Mouse (Mus musculus) stomach, embryonic 15.5 days (tissue): ENCODE results near the gene Nedd4. TPM values are rescaled to one million over a fixed set of nuclear protein-coding genes. Genes with fewer than 3 reads are reported as not detected.
"Not testable (repeated sequence)": the region's sequence is repeated elsewhere in the genome, so short reads cannot be mapped to it uniquely, and the experiment has no call there.

ENCODE experiments used
- ATAC-seq: fragments of 200-750 bp; cut with Nextera tagmentation; 2 replicates; pipeline ENCODE4 v1.8.0; 2017; ENCODE audit warnings: low read depth, moderate number of reproducible peaks, moderate TSS enrichment; ENCODE audit not compliant: insufficient read depth, low FRiP score
- H3K27ac ChIP-seq: fragments of 300-500 bp; sonication (generic); 2 replicates; pipeline ENCODE4 v1.5.1; 2015; ENCODE audit warnings: mild to moderate bottlenecking, inconsistent platforms
- H3K27me3 ChIP-seq: fragments of 300-500 bp; sonication (generic); replicated peaks from 2 replicates; pipeline ENCODE4 v1.6.1; 2015; ENCODE audit warnings: inconsistent platforms
- H3K36me3 ChIP-seq: fragments of 300-500 bp; sonication (generic); 2 replicates; pipeline ENCODE4 v1.6.1; 2015; ENCODE audit warnings: inconsistent platforms
- H3K4me1 ChIP-seq: fragments of 300-500 bp; sonication (generic); 2 replicates; pipeline ENCODE4 v1.6.1; 2015; ENCODE audit warnings: inconsistent platforms
- H3K4me2 ChIP-seq: fragments of 300-500 bp; sonication (generic); 2 replicates; pipeline ENCODE4 v1.6.1; 2015; ENCODE audit warnings: mild to moderate bottlenecking, inconsistent platforms
- H3K4me3 ChIP-seq: fragments of 300-500 bp; sonication (generic); replicated peaks from 2 replicates; pipeline ENCODE4 v1.5.1; 2015; ENCODE audit warnings: inconsistent platforms
- H3K9ac ChIP-seq: fragments of 300-500 bp; sonication (generic); 2 replicates; pipeline ENCODE4 v1.6.1; 2015; ENCODE audit warnings: inconsistent platforms
- H3K9me3 ChIP-seq: fragments of 300-500 bp; sonication (generic); 2 replicates; pipeline ENCODE4 v1.6.1; 2016; ENCODE audit warnings: inconsistent platforms
- WGBS: fragments of 180-500 bp; shearing (Covaris S2); methylation state at CpG from one replicate; pipeline ENCODE4 v1.1.7; 2015; 5-methylcytosine and 5-hydroxymethylcytosine counted together
- polyA plus RNA-seq: library from polyadenylated mRNA; unstranded; fragments of >200 nt; fragmentation: Nextera tagmentation; extraction: Ambion mirVana; gene quantifications from 2 replicates; pipeline ENCODE4 v1.2.1, GENCODE M21; 2015

The Nedd4 gene
- polyA plus RNA-seq, 1 experiment from 2014 or later: 502 TPM

DNA sequence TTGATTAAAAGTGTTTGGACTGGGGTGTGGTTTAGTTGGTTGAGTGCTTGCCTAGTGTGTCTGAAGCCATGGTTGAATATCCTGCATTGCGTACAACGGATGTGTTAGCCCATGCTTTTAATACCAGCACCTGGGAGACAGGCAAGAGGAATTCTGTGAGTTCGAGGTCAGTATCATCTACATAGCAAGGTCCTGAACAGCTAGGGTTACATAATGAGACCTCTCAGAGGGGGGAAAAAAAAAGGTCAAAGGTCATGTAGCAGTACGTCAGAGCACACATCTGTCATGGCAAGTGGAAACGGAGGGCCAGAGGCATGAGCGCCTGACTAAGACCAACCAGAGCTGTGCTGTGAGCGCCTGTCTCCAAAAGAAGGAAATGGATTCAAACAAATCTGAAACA is 3.4 kb downstream of the Nedd4 start:
- WGBS: 34% methylated on average over 7 of the region's 7 CpGs
- peaks cover 37% of the 10 kb centered on the region for H3K4me1 ChIP-seq
- H3K27me3 ChIP-seq: no peaks in the 10 kb centered on the region
- peak overlapping the region; percentile 88 for H3K4me3 ChIP-seq
- no peak for ATAC-seq
- no peak overlapping the region for H3K27ac ChIP-seq
- peaks cover 25% of the 10 kb centered on the region; the same call in 1 of the 2 replicates for H3K36me3 ChIP-seq
- H3K9me3 ChIP-seq: no peaks in the 10 kb centered on the region
- H3K4me2 ChIP-seq: peak overlapping the region; percentile 81
- no peak overlapping the region for H3K9ac ChIP-seq

DNA sequence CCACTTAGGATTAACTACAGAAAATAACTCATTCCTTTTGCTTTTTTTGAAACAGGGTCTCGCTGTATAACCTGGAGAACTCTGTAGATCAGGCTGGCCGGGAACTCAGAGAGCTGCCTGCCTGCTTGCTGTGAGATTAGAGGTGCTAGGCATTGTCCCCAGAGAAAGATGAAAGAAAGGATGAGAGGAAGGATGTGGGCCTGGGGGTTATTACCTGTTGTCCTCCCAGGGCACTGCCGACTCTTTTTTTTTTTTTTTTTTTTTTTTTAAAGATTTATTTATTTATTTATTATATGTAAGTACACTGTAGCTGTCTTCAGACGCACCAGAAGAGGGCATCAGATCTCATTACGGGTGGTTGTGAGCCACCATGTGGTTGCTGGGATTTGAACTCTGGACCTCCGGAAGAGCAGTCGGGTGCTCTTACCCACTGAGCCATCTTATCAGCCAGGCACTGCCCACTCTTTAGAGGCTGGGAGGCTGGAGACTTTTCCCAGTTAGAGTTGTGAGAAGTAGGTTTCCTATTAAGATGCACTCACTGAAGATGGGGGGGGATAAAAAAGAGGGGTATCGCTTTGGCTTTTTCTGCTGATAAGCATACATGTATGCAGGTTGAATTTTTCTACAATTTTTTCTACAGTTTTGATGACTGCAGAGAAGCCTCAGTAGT is 4.3 kb downstream of the Nedd4 start:
- H3K27ac ChIP-seq: not testable (repeated sequence)
- peaks cover 29% of the 10 kb centered on the region for H3K36me3 ChIP-seq

DNA sequence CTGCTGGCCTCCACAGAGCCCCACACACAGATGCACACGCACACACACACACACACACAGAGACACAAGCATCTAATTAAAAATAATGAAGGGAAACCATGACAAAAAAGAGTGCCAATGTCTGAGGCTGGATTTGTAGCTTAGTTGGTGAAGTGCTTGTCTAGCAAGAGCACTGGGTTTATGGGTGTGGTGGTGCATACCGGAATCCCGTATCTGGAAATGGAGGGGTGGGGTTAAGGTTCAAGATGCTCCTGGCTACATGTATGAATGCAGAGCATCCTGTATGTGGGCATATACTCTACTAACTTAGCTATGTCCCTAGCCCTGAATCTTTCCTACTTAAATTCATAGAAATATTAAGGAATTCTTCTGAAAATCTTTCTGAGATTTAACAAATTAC is 5.0 kb downstream of the Nedd4 start:
- Histone ChIP-seq H3K27ac (no peak overlapping the region), H3K9ac (no peak overlapping the region), H3K27me3 (no peaks in the 10 kb centered on the region), H3K4me2 (no peak overlapping the region), H3K9me3 (no peaks in the 10 kb centered on the region), H3K4me1 (peaks cover 37% of the 10 kb centered on the region), H3K4me3 (no peak overlapping the region), H3K36me3 (peaks cover 34% of the 10 kb centered on the region)
- WGBS: 67% methylated on average over 3 of the region's 3 CpGs
- no peak for ATAC-seq

More for the DNA sequence above, 4.3 kb downstream of the Nedd4 start:
- not testable (repeated sequence) for ATAC-seq, H3K4me3 ChIP-seq, H3K4me2 ChIP-seq, H3K9me3 ChIP-seq, H3K9ac ChIP-seq, H3K27me3 ChIP-seq
- H3K4me1 ChIP-seq: peaks cover 37% of the 10 kb centered on the region
- 79% methylated on average over 8 of the region's 8 CpGs for WGBS

DNA sequence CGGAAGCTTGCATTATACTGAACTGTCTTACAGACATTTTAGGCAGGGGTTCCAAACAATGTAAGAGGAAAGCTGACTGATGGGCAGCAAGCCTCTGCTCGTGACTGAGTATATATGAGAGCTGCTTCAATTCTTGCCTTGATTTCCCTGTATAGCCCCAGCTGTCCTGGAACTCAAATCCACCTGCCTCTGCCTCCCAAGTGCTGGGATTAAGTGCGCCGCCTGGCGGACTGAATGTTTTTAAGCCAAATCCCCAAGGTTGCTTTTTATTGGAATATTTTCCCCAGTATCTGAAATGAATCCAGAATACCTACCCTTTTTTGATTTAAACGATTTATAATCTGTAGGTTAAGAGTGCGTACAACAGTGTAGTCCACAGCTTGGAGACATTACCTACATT is 7.2 kb downstream of the Nedd4 start:
- no peaks in the 10 kb centered on the region for H3K9me3 ChIP-seq
- H3K4me2 ChIP-seq: no peak overlapping the region
- peaks cover 29% of the 10 kb centered on the region for H3K4me1 ChIP-seq
- WGBS: 84% methylated on average over 7 of the region's 7 CpGs
- ATAC-seq: no peak
- H3K27me3 ChIP-seq: no peaks in the 10 kb centered on the region
- no peak overlapping the region for H3K4me3 ChIP-seq
- peaks cover 50% of the 10 kb centered on the region for H3K36me3 ChIP-seq
- H3K27ac ChIP-seq: no peak overlapping the region
- H3K9ac ChIP-seq: no peak overlapping the region

DNA sequence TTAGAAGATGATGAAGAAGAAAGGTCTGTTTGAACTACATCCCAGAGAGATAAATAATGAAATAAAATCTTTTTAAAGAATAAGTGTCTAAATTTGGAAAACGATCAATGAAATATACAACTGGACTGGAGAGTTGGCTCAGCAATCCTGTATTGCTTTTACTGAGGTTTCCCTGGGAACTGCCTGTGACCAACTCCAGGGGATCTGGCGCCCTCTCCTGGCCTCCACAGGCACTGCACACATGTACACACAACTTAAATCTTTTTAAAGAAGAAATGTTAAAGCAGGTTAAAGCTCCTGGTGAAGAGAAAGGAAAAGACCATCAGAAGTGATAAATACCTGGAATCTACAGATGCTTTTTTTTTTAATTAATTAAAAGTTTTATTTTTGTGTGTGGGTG is 10.2 kb downstream of the Nedd4 start:
- ATAC-seq: no peak
- Histone ChIP-seq H3K27me3 (no peaks in the 10 kb centered on the region), H3K4me1 (peaks cover 7% of the 10 kb centered on the region; the same call in 1 of the 2 replicates), H3K9ac (no peak overlapping the region), H3K4me3 (no peak overlapping the region), H3K36me3 (peaks cover 59% of the 10 kb centered on the region), H3K27ac (no peak overlapping the region), H3K4me2 (no peak overlapping the region), H3K9me3 (no peaks in the 10 kb centered on the region)
- 28% methylated on average over 2 of the region's 2 CpGs for WGBS

DNA sequence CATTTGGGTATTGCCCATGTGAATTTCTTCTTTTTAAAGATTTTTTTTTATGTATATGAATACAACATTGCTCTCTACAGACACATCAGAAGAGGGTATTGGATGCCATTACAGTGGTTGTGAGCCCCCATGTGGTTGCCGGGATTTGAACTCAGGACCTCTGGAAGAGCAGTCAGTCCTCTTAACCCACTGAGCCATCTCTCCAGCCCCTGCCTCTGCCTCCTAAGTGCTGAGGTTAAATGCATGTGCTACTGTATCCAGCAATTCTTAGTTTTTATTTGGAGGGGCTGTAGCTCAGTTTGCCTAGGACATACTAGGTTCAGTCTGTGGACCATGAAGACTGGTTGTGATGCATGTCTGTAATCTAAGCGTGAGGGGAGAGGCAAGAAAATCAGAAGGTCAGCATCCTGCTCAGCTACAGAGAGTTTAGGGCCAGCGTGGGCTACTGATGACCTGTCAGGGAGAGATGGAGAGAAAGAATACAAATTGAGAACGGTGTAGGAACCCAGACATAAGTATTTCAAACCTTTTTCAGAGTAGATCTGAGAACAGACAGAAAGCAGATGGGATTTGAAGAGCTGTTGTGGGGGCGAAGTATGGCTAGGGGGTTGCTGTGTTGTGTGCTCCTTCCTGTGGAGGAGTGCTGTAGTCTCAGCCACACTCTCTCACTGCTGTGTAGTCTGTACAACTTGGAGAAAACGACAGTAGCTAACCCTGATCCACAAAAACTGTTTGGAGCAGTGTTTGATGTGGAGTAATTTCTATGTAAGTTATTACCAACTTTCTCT is 13.0 kb downstream of the Nedd4 start:
- no peaks in the 10 kb centered on the region for H3K27me3 ChIP-seq
- H3K9me3 ChIP-seq: no peaks in the 10 kb centered on the region
- WGBS: 81% methylated on average over 6 of the region's 6 CpGs
- H3K9ac ChIP-seq: no peak overlapping the region
- ATAC-seq: no peak
- H3K4me2 ChIP-seq: no peak overlapping the region
- no peaks in the 10 kb centered on the region for H3K4me1 ChIP-seq
- no peak overlapping the region for H3K4me3 ChIP-seq
- H3K36me3 ChIP-seq: peaks cover 57% of the 10 kb centered on the region
- H3K27ac ChIP-seq: no peak overlapping the region

DNA sequence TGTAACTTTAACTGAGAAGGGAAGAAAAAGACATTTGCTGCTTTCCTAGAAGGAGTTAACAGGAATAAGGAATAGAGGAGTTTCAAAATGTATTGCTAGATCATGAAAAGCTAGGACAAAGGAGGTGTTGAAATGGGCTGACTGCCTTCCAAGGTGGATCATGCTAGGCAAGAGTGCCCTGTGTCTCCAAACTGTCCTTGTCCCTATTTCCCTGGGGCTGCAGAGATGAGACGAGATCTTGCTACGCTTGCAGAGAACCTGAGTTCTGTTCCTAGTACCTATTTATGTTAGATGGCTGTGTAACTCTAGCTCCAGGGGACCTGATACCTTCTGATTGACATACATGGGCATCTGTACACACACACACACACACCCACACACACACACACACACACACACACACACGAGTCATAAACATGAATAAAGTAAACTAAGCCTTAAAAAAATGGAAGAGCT is 13.6 kb downstream of the Nedd4 start:
- H3K27ac ChIP-seq: no peak overlapping the region
- H3K36me3 ChIP-seq: peaks cover 54% of the 10 kb centered on the region
- WGBS: 80% methylated on average over 3 of the region's 3 CpGs
- H3K4me3 ChIP-seq: no peak overlapping the region
- no peaks in the 10 kb centered on the region for H3K4me1 ChIP-seq
- no peak overlapping the region for H3K9ac ChIP-seq
- no peak for ATAC-seq
- H3K27me3 ChIP-seq: no peaks in the 10 kb centered on the region
- H3K9me3 ChIP-seq: no peaks in the 10 kb centered on the region
- no peak overlapping the region for H3K4me2 ChIP-seq

DNA sequence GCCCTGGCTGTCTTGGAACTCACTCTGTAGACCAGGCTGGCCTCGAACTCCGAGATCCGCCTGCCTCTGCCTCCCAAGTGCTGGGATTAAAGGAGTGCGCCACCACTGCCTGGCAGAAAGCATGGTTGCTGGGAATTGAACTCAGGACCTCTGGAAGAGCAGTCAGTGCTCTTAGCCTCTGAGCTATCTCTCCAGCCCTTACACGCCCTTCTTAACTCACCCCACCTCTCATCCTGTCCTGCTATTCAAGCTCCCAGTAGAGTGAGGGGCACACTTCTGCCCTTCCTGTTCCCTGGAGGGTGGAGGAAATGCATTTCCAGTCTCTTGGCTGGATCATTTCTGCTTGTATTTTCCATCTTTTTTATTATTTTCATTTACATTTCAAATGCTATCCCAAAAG is 15.5 kb downstream of the Nedd4 start:
- H3K4me3 ChIP-seq: no peak overlapping the region
- 87% methylated on average over 5 of the region's 5 CpGs for WGBS
- H3K9ac ChIP-seq: no peak overlapping the region
- no peak for ATAC-seq
- H3K4me1 ChIP-seq: no peaks in the 10 kb centered on the region
- no peak overlapping the region for H3K4me2 ChIP-seq
- H3K9me3 ChIP-seq: no peaks in the 10 kb centered on the region
- no peak overlapping the region for H3K27ac ChIP-seq
- H3K27me3 ChIP-seq: no peaks in the 10 kb centered on the region
- peaks cover 56% of the 10 kb centered on the region for H3K36me3 ChIP-seq

DNA sequence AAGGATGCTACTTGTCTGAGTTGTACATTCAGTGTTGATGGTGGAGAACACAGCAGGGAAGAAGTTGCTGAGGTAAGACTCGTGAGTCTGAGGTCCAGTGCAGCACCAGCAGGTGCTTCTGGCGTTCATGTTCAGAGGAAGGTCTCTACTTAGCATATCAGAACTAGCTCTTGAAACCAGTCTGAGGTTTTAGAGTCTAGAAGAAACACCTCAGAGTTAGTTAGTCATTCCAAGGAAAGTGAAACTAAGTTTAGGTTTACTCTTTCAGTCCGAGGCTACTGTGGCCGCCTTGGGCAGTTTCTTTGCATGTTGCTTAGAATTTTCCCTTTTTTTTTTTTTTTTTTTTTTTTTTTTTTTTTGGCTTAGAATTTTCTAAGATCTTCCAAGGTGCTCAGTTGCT is 16.6 kb downstream of the Nedd4 start:
- H3K27ac ChIP-seq: no peak overlapping the region
- no peaks in the 10 kb centered on the region for H3K27me3 ChIP-seq
- H3K9ac ChIP-seq: no peak overlapping the region
- H3K4me2 ChIP-seq: no peak overlapping the region
- H3K4me3 ChIP-seq: no peak overlapping the region
- no peak for ATAC-seq
- H3K36me3 ChIP-seq: peaks cover 48% of the 10 kb centered on the region
- H3K9me3 ChIP-seq: no peaks in the 10 kb centered on the region
- H3K4me1 ChIP-seq: no peaks in the 10 kb centered on the region
- WGBS: 73% methylated on average over 4 of the region's 4 CpGs

DNA sequence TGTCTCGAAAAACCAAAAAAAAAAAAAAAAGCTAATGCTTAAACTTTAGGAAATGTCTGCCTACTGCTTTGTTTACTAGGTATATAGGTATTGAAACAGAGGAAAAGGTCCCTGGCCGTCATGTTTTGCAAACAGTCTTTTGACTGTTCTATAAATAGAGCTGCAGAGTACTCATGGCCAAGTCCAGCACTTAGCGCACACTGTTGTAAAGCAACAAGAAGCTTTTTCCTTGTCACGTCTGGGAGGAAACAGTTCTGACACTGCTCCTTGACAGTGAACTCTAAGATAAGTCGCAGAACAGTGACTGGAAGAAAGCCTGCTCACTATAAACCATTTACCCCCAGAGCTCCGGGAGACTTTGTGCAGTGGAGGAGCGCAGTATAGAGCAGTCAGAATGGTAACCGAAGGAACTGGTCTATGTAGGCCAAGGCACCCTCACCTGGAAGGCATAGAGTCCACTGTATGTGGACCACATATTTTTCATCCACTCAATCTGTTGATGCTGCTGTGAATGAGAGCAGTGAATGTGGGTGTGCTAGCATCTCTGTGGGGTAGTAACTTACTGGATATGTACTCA is 19.6 kb downstream of the Nedd4 start:
- H3K4me2 ChIP-seq: no peak overlapping the region
- no peak overlapping the region for H3K27ac ChIP-seq
- no peaks in the 10 kb centered on the region for H3K27me3 ChIP-seq
- H3K4me3 ChIP-seq: no peak overlapping the region
- H3K9me3 ChIP-seq: no peaks in the 10 kb centered on the region
- H3K36me3 ChIP-seq: peaks cover 43% of the 10 kb centered on the region
- 77% methylated on average over 8 of the region's 8 CpGs for WGBS
- no peak for ATAC-seq
- no peak overlapping the region for H3K9ac ChIP-seq
- no peaks in the 10 kb centered on the region for H3K4me1 ChIP-seq

DNA sequence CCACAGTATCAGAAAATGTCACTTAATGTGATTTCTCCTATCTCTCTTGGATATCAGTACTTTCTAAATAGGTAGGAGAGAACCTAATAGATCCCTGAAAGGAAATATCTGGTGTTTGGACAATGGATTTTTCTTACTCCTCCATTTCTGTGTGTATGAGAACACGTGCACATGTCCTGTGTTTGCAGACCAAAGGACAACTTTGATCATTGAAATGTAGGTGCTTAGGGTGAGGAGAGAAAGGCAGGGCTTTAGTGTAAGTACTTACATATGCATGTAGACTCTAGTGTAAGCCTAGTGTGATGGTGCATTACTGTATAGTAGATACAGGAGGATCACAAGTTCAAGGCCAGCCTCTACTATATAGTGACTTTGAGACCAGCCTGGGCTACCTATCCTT is 21.1 kb downstream of the Nedd4 start:
- H3K27me3 ChIP-seq: no peaks in the 10 kb centered on the region
- H3K4me2 ChIP-seq: no peak overlapping the region
- H3K27ac ChIP-seq: no peak overlapping the region
- H3K4me1 ChIP-seq: no peaks in the 10 kb centered on the region
- no peak overlapping the region for H3K4me3 ChIP-seq
- no peak overlapping the region for H3K9ac ChIP-seq
- no peaks in the 10 kb centered on the region for H3K9me3 ChIP-seq
- WGBS: 86% methylated on average over 1 of the region's 1 CpGs
- no peak; the same call in 1 of the 2 replicates for ATAC-seq
- peaks cover 54% of the 10 kb centered on the region for H3K36me3 ChIP-seq

DNA sequence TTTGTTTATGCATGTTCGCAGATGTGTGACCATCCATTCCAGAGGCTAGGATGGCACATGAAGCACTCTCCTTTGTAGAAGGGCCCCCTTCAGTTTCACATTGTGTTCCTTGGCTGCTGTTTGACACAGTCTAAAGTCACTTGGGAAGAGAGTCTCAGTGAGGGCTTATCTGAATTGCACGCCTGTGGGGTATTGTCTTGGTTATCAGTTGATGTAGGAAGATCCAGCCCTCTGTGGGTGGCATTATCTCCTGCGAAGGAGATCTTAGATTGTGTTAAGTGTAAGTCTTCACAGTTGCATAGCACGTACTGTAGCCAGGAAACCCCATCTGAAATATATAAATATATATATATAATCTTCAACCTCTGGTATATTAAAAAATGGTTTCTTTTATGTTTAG is 23.1 kb downstream of the Nedd4 start:
- Histone ChIP-seq H3K4me1 (no peaks in the 10 kb centered on the region), H3K9ac (no peak overlapping the region), H3K36me3 (peaks cover 58% of the 10 kb centered on the region), H3K9me3 (no peaks in the 10 kb centered on the region), H3K4me2 (no peak overlapping the region), H3K4me3 (no peak overlapping the region), H3K27me3 (no peaks in the 10 kb centered on the region), H3K27ac (no peak overlapping the region)
- WGBS: 84% methylated on average over 4 of the region's 4 CpGs
- ATAC-seq: no peak
